Mouse (Mus musculus): Measurements from ENCODE around the gene Pex10. TPM values are rescaled to one million over a fixed set of nuclear protein-coding genes. Genes with fewer than 3 reads are reported as not detected.

Pex10 gene
- total RNA-seq (2014; fragmentation: Nextera tagmentation) (10.5 and 11.0 TPM in 2 replicates), total RNA-seq (2017) (13.4 and 18.6 TPM in 2 replicates)

DNA sequence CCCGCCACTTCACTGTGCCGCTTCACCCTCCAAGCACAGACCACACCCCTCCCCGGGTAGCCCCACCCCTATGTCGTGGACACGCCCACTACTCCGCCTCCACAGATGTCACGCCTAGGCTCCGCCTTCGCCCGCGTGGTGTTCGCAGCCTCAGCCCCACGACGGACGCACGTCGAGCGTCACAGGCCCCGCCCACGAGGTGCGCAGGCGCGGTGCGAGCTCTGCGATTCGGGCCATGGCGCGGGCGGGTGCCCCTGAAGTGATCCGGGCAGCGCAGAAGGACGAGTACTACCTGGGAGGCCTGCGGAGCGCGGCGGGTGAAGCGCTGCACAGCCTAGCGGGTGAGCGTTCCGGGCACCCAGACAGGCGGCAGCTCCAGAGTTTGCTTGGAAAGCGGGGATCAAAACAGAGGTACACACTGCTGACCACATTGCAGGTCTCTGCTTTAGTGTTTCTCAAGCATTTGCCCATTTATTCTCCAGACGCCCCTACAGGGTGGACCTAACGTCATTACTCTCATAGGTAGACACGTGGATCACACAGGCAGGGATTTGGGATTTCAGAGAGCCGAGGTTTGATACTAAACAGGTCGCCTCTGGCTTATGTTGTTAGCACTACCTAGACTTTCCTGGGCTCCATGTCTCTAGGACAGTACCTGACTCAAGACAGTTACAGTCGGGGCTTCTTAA lies at the start of gene Pex10:
TSS of gene Pex10 (plus strand) at position 183 of the 689 bp plus-strand sequence.
- peak; percentile 85 for ATAC-seq (replicated peaks; ENCODE audit: poor library complexity, severe bottlenecking)

DNA sequence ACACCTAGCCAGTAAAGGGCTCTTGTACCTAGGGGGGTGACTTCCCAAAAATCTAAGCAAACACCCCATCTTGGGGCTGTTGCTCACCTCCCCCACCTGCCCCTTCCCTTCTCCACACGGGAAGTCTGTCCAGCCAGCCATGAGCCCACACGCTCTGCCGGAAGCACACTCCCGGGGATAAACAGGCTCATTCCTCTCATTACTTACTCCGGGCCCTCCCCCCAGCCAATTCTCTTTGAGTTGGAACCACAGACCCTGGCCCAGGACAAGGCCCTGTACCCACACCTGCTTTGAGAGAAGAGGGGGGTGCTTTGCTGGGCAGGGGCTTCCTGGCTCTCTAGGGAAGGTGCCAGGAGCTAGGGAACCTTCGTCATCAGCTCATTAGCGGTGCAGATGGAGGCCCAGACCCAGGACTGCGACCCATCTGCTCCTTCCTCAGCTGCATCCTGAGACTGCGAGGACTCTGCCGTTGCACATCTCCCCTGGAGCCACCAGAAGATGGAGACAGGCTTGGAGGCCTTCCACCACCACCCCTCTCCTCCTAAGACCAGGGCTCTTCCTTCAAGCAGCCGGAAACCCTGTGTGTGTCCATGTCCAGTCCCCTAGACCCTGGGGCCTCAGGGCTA lies 49.5 kb upstream of the Pex10 start:
- ATAC-seq (replicated peaks; ENCODE audit: poor library complexity, severe bottlenecking) = no peak

DNA sequence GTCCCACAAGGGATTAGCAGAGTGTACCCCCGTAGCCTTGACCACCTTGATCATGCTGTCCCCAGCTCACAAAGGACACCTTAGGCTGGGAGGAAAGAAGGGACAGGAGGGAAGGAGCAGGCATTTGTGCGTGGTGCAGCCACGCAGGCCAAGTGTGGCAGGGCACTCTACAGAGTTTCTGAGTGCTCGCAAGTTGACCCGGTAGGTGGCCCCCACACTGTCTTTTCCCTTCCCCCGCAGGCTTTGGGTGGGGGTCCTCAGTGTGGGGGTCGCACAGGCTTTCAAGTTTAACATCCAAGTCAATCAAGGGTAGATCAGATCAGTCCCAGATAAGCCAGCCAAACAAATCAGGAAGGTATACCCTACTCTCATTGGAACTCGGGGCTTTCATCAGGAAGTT lies 48.8 kb upstream of the Pex10 start:
- ATAC-seq (replicated peaks; ENCODE audit: poor library complexity, severe bottlenecking) = no peak

DNA sequence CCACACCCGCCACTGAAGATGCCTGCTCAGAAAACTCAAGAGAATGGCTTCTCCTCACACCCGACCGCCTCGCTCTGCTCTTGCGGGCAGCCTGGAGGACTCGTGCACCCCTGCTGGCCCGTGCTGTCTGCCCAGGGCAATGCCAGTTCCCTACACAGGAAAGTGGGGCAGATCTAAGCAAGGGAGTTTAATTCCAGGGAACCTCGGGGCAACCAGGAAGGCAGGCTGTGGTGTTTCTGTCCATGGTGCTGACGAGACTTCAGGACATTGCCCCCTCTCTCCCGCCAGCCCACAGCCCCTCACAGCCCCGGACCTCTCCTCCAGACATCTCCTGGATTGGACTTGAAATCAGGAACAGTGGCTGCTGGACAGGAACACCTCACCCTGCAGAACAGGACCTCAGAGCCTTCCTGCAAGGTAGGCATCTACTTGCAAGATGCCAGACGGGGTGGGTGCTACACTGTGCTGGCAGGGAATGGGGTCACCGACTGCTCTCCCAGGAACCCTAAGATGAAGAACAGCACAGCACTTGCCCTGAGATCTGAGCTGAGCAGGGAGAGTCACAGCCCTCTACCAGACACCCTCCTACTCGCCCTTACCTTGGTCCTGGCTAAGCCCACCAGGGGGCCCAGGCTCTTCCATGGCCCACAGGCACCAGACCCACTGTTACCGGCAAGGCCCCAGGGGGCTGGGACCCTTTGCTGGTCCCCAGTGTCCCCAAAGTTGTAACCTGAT lies 48.0 kb upstream of the Pex10 start:
- peak; percentile 53 for ATAC-seq (replicated peaks; ENCODE audit: poor library complexity, severe bottlenecking)

DNA sequence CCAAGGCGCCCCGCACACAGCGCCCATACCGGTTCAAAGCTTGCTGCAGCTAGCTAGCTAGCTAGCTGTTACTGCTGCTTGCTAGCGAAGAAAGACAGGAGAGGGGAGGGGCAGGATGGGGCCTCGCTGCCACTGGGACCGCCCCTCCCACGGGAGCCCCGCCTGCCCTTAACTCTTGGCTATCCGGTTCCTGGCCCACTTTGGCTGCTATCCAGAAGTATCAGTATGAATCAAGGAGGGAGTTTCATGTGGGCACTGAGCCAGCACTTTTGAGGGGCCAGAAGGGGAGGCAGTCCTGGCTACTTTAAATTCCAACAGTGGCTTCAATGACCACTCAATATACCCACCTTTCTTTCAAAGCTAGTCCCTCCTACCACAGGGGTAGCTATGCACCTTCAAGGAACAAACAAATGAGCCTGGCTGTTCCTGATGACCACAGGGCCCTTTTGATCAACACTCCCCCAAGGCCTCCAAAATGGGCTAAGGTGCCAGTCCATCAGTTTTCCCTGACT lies 47.4 kb upstream of the Pex10 start:
- ATAC-seq (replicated peaks; ENCODE audit: poor library complexity, severe bottlenecking) = no peak

DNA sequence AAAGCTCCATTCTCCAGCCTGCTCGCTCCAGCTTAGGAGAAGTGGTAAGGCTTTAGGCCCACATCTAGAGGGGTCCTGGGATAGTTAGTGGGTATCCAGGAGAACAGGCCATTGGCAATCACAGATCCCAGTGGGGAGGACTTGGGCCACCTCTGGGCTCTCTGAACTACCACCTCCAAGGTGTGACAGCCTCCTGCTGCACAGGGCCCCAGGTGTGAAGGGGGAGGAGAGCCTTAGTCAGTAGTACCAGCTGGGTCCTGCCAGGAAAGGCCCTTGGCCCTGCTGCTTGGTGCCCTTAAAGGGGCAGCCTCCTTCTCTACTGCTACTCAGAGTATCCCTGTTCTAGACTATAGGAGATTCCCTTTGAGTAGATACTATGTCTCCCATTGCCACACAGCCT lies 46.7 kb upstream of the Pex10 start:
- no peak for ATAC-seq (replicated peaks; ENCODE audit: poor library complexity, severe bottlenecking)

DNA sequence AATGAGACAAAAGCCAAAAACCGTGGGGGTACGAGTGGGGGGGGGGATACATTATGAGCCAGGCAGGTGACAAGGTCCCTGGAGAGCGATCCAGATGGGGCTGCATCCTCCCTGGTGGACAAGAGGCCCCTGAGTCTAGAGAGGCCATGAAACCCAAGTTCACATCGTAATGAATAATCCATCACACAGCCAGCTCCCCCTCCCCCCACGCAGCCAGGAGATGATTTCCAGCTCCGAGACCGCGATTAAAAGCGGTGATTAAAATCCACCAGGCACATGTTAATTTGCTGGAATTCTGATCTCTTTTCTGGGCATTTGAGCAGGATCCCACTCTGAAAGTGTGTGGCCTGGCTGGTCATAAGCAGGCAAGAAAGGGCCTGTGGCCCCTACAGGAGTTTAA lies 46.0 kb upstream of the Pex10 start:
- no peak for ATAC-seq (replicated peaks; ENCODE audit: poor library complexity, severe bottlenecking)

DNA sequence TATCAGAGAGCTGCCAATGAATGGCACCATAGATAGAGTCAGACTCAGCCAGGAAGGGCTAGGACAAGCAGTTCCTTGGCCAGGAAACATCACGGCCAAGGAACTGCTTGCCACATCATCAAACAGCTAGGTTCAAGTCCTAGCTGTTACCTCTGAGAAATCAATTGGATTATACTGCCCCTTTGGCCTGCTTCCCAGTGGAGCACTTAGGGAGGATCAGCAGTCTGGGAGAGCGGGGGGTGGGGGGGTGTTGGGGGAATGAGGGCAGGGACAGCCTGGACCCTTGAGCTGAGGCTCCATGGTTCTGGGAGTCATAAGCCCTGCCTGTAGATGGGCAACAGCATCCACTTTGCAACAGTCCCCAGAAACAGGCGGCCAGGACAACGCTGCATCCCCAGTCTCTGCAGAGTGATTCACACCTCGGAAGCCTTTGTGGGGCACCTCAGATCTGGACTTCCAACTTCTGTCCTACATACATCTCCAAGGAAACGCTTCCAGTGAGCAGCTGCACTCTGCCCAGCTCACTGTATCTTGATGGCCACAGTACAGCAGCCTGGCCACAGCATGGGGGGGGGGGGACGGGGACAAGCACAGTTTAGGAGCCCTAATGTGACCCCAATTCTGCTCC lies 44.5 kb upstream of the Pex10 start:
- no peak for ATAC-seq (replicated peaks; ENCODE audit: poor library complexity, severe bottlenecking)

DNA sequence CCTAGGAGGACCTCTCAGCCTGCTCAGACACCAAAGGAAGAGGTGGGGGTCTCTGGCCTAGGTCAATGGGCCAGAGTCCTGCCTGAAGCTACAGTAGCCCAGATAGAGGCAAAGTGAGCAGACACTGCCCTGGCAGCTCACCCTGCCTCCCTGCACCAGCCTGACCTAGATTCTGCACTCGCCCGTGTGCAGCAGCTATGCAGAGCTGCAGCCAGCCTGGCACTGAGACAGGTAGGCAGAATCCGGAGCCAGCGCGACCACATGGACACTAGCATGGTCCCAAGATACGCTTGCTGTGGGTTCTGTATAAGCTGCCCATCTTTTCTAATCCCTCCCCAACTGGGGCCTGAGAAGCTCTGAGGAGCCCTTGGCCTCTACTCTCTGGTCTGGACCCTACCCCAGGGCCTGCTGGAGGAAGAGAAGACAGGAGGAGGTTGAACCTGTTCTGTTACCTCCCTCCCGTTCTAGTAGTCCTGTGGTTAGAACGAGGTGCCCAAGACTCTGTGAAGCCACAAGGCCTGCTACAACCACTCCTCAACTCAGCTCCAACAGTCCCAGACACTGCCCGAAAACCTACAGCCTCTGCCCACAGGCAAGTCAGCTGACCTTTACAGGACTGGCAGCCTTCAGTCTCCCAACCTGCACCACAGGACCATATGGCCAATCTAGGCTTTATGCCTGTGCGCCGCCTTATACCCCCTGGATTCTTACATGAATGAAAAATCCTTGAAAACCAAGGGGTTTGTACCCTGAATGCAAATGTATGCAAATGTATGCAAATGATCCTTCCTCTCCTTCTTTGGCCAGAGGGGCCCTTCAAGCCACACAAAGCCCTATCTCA lies 42.4 kb upstream of the Pex10 start:
- ATAC-seq (replicated peaks; ENCODE audit: poor library complexity, severe bottlenecking) = no peak

DNA sequence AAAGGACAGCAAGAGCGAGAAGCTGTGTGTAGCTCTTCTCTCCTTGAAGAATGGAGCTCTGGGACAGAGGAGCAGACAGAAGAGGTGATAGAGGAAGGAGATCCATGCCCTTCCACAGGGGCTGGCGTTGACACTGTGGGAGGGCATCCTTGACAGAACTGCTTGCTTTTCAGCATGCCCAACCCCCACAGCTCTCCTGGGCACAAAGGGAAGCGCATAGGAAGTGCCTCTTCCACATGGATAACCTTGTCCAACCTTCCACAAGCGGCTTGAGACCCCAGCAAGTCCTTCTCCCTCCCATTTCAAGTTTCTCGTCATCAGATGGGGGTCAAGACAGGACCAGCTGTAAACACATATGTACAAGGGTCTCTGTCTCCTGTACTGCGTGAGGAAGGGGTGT lies 33.7 kb upstream of the Pex10 start:
- no peak for ATAC-seq (replicated peaks; ENCODE audit: poor library complexity, severe bottlenecking)

DNA sequence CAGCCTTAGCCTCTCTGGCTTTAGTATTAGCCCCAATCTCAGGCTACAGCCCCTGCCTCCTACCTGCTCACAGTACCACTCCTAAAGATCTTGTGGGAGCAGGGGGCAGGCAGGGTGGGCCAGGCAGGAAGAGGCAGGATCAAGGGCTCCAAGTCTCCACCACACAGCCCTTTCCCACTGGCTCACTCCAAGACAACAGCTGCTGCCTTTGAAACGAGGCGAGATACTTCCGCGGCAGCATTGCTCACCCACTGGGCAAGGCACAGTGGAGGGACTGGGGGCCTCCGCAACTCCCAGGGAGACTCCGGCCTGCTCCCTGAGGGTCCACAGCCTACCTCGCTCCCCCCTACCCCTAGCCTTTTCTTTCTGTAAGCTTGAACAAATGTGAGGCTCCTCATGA lies 32.6 kb upstream of the Pex10 start:
- ATAC-seq (replicated peaks; ENCODE audit: poor library complexity, severe bottlenecking) = no peak

DNA sequence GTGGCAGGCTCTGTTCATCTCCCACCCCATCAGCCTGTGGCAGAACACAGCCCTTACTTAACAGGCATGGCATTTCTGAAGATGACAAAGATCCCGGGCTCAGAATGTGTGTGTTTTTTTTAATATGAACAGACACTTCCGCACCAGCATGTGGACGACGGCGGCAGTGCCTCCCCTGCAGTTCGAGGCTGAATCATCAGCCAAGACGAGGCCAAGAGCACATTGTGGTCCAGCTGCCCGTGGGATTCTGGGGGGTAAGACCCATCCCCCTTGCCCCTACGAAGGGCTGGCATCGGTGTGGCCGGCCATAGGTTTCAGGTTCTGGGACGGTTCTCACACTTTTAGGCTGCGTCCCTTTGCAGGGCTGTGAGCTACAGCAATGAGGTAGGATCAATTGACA lies 32.0 kb upstream of the Pex10 start:
- ATAC-seq (replicated peaks; ENCODE audit: poor library complexity, severe bottlenecking) = no peak

DNA sequence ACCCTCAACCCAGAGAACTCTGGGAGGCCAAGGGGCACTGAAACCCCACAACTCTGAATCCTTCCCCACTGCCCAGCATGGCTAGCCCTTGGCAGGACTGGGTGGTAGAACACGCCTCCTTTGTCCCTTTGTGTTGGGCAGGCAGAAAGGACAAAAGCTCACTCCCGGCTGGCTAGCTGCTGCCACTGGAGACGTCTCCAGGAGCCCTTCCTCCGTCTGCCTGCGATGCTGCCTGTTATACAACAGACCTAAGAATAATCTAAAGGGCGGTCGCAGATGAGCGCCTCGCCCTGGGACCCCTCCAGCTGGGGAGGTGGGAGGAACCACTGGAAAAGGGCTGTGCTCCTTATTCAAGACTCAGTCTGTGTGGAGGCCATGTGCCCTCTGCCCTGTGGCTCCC lies 26.6 kb upstream of the Pex10 start:
- ATAC-seq (replicated peaks; ENCODE audit: poor library complexity, severe bottlenecking) = no peak

DNA sequence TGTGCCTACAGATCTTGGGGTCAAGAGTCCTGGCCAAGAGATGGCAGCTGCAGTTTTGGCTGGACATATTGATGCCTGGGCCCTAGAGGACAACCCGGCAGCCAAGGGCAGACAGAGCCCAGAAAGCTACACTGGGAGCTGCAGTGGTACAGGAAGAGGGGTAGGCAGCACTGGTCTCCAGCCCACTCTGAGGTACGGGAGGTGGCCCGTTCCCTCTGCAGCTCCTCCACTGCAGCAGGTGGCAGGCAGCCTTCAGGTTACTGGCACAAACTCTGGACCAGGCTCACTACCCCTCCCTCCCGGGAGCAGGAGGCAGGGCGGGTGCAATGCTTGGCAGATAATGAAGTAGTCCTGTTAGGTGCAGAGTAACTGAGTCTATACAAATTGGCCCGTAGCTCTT lies 26.1 kb upstream of the Pex10 start:
- no peak for ATAC-seq (replicated peaks; ENCODE audit: poor library complexity, severe bottlenecking)

DNA sequence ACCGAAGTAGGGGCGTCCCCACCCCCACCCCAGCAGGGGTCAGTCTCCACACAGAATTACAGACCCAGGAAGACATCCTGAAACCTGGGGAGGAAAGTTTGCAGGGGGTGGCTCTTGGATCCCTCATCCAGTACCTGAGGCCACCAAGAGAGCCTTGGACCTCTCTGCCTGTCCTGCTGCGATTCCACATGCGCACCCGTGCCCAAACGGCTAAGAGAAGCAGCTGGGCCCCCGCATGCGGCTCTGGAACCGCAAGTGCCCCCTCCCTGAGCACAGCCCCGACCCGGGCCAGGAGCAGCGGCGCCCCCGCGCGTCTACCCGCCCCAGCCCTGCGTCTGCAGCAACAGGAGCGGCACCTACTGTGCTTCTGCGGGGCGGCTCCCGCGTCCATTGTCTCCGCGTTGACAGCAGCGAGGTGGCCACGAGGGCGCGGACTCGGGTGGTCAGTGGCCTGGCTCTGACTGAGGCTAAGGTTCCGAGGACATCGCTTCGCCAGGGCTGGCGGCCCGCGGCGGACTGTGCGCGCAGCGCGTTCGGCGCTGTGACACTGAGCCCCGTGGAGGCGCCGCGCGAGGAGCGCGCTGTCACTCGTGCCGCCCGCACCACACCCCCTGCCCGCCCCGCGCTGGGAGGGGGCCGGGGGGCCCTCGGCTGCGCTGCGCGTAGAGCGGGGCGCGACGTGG lies 24.1 kb upstream of the Pex10 start:
- no peak for ATAC-seq (replicated peaks; ENCODE audit: poor library complexity, severe bottlenecking)

DNA sequence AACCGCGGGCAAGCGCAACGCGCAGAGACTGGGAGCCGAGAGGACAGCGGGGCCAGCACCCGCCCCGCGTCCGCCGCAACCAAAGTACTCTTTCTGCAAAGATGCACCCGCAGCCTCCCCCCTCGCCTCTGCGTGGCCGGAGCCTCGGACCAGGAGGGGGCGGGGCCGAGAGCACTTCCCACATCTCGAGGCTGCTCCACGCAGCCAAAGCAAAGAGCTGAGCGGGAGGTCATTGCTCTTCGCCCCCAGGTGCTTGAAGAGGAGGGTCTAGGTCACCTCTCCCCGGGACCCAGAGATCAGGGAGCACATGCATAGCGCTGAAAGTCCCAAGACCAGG lies 23.6 kb upstream of the Pex10 start:
- ATAC-seq (replicated peaks; ENCODE audit: poor library complexity, severe bottlenecking) = 0 out of 2 replicates have a peak, but pooled peaks have one; percentile 23

DNA sequence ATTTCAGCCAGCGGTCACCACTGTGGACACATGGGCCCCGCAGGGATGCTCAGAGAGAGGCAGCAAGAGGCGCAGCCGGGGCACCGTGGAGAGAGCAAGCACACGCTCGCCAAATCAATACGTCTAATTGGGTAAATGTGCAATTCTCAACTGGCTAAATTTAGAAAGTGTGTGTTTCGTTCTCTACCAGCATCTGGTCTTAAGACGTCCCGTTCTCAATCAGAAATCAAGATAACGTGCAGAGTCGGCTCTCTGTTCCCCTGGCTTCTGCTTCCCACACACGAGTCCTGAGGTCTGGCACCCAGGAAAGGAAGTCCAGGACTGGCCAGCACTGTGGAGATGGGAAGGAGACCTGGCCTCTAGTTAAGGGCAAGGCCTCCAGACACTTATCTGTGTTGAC lies 20.2 kb upstream of the Pex10 start:
- ATAC-seq (replicated peaks; ENCODE audit: poor library complexity, severe bottlenecking) = no peak

DNA sequence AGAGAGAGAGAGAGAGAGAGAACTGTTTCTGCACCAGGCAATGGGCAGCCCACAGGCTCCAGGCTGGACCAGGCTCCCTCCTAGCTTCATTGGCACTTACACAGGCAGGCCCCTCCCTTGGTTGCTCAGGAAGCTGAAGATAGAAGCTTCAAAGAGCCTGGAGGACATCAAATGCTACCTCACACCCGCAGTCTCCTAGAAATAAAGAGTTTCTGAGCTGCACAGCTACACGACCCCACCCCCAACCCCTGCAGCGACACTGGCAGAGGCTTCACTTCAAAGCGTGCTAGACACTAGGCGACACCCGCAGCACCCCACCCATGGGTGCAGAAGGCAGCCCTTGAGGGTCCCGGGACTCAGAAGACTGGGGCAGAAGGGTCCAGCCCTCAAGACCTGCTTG lies 16.7 kb upstream of the Pex10 start:
- no peak for ATAC-seq (replicated peaks; ENCODE audit: poor library complexity, severe bottlenecking)

DNA sequence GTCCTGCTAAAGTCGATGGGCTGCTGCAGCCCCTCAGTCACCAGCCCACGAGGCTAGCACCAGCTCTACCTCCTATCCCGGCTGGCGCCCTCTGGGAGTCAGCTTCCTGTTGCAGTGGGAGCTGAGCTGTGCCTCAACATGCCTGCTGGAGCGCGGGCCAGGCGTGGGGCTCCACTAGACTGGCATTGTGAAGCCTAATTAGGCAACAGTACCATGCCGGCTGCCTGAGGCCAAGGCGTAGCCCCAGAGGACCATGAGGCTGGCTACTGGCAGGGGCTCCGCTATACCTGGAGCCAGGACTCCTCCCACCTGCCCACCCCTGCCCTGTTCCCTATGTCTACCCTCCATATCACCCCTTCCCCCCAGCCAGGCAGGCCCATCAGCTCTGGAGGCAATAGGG lies 10.1 kb upstream of the Pex10 start, which contains the start of gene Plch2:
TSS of gene Plch2 (minus strand) at position 61 of the 400 bp plus-strand sequence.
- ATAC-seq (replicated peaks; ENCODE audit: poor library complexity, severe bottlenecking) = no peak
